Mouse (Mus musculus) mammary gland, adult 2 months (tissue): ENCODE data around the gene Alcam. TPM values are rescaled to one million over a fixed set of nuclear protein-coding genes. Genes with fewer than 3 reads are reported as not detected.

Experiments used
- polyA plus RNA-seq: library from polyadenylated mRNA; depleted of rRNA; stranded (reverse); fragments of >200 nt; gene quantifications from 2 replicates; pipeline ENCODE4 v1.2.3, GENCODE M21; 2012; ENCODE audit warnings: low replicate concordance; rRNA removed

Alcam gene
- 14.7 and 16.0 TPM in 2 replicates for polyA plus RNA-seq

DNA sequence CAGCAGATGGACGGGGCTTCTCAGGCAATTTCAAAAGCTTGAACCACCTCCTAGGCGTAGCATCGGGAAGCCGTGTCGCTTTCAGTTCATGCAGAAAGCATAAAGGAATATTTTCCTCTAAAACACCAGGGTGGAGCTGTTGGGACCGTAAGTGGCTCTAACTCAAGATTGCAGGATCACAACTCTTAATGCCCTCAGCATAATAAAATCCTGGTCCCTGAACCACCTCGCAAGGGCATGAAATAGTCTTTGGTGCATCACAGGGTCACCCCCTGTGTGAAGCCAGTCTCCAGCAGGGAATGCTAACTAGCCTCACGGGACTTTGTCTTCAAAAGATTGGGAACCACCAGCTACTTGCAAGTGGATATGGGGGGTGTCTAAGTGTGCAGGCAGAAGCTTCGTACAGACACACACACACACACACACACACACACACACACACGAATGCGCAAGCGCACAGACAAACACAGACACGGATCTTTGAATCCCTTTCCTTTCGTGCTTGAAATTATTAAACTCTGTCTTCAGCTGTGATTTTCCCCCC is at the start of gene Alcam:
Gene Alcam (minus strand): TSS at position 104 of the 544 bp plus-strand sequence.

